Mouse (Mus musculus): ENCODE measurements around the gene Cdh4. TPM values are rescaled to one million over a fixed set of nuclear protein-coding genes. Genes with fewer than 3 reads are reported as not detected.

Cdh4 gene
- total and polyA plus RNA-seq, 2 experiments from 2014 or later = 0.51 to 2.1 TPM

- Histone ChIP-seq H3K4me1 (ENCODE audit: control insufficient read depth, insufficient read depth) (peaks cover 16% of the 10 kb centered on the region; the same call in 1 of the 2 replicates), H3K27me3 (ENCODE audit: control insufficient read depth, insufficient read depth, low read length) (no peaks in the 10 kb centered on the region), H3K36me3 (replicated peaks; ENCODE audit: control insufficient read depth, insufficient read depth, low read length) (no peaks in the 10 kb centered on the region), H3K4me2 (ENCODE audit: low read depth, low read length) (no peak overlapping the region), H3K9me3 (replicated peaks; ENCODE audit: control insufficient read depth, low read length) (no peaks in the 10 kb centered on the region), H3K4me3 (ENCODE audit: low read depth, low read length) (no peak overlapping the region), H3K9ac (replicated peaks; ENCODE audit: low read depth, low read length) (no peak overlapping the region), H3K27ac (ENCODE audit: low read depth) (no peak overlapping the region)
- DNase-seq (ENCODE audit: low spot score) = no peak
- 68% methylated on average over 1 of the region's 1 CpGs for WGBS
- TF ChIP-seq CTCF (IDR thresholded peaks at IDR 0.05; ENCODE audit: low read depth) (no peak), EP300 (IDR thresholded peaks at IDR 0.05; ENCODE audit: low read depth) (no peak)
- ATAC-seq (ENCODE audit: insufficient read depth, low read depth) = no peak
Observed at GRCm38 (mm10) chr2:179794354-179794753, 352.1 kb downstream of the Cdh4 start.

- ATAC-seq (ENCODE audit: insufficient read depth, low read depth) (no peak), DNase-seq (ENCODE audit: low spot score) (no peak)
- no peaks in the 10 kb centered on the region for H3K36me3 ChIP-seq (replicated peaks; ENCODE audit: control insufficient read depth, insufficient read depth, low read length)
- TF ChIP-seq CTCF (IDR thresholded peaks at IDR 0.05; ENCODE audit: low read depth) = no peak
- TF ChIP-seq EP300 (IDR thresholded peaks at IDR 0.05; ENCODE audit: low read depth) = no peak
- H3K27ac ChIP-seq (ENCODE audit: low read depth) = no peak overlapping the region
- H3K4me3 ChIP-seq (ENCODE audit: low read depth, low read length) = no peak overlapping the region
- H3K9ac ChIP-seq (replicated peaks; ENCODE audit: low read depth, low read length) = no peak overlapping the region
- no peaks in the 10 kb centered on the region for H3K27me3 ChIP-seq (ENCODE audit: control insufficient read depth, insufficient read depth, low read length)
- H3K4me2 ChIP-seq (ENCODE audit: low read depth, low read length) = no peak overlapping the region
- H3K9me3 ChIP-seq (replicated peaks; ENCODE audit: control insufficient read depth, low read length) = no peaks in the 10 kb centered on the region
- H3K4me1 ChIP-seq (ENCODE audit: control insufficient read depth, insufficient read depth) = peaks cover 16% of the 10 kb centered on the region; the same call in 1 of the 2 replicates
- 80% methylated on average over 12 of the region's 12 CpGs for WGBS
Observed at GRCm38 (mm10) chr2:179795452-179795851, 353.2 kb downstream of the Cdh4 start.

GRCm38 (mm10) chr2:179799906-179800532 lies 357.8 kb downstream of the Cdh4 start:
- DNase-seq (ENCODE audit: low spot score) (no peak), ATAC-seq (ENCODE audit: insufficient read depth, low read depth) (no peak)
- Histone ChIP-seq H3K9me3 (replicated peaks; ENCODE audit: control insufficient read depth, low read length) (no peaks in the 10 kb centered on the region), H3K4me3 (ENCODE audit: low read depth, low read length) (no peak overlapping the region), H3K4me1 (ENCODE audit: control insufficient read depth, insufficient read depth) (no peaks in the 10 kb centered on the region), H3K9ac (replicated peaks; ENCODE audit: low read depth, low read length) (no peak overlapping the region), H3K27ac (ENCODE audit: low read depth) (no peak overlapping the region), H3K4me2 (ENCODE audit: low read depth, low read length) (no peak overlapping the region; the same call in 1 of the 2 replicates), H3K27me3 (ENCODE audit: control insufficient read depth, insufficient read depth, low read length) (no peaks in the 10 kb centered on the region), H3K36me3 (replicated peaks; ENCODE audit: control insufficient read depth, insufficient read depth, low read length) (no peaks in the 10 kb centered on the region)
- no peak for TF ChIP-seq CTCF (IDR thresholded peaks at IDR 0.05; ENCODE audit: low read depth)
- WGBS = 60% methylated on average over 19 of the region's 19 CpGs

- Histone ChIP-seq H3K36me3 (replicated peaks; ENCODE audit: control insufficient read depth, insufficient read depth, low read length) (no peaks in the 10 kb centered on the region), H3K9me3 (replicated peaks; ENCODE audit: control insufficient read depth, low read length) (no peaks in the 10 kb centered on the region), H3K4me1 (ENCODE audit: control insufficient read depth, insufficient read depth) (no peaks in the 10 kb centered on the region), H3K27me3 (ENCODE audit: control insufficient read depth, insufficient read depth, low read length) (no peaks in the 10 kb centered on the region), H3K4me2 (ENCODE audit: low read depth, low read length) (no peak overlapping the region), H3K27ac (ENCODE audit: low read depth) (no peak overlapping the region), H3K4me3 (ENCODE audit: low read depth, low read length) (no peak overlapping the region), H3K9ac (replicated peaks; ENCODE audit: low read depth, low read length) (no peak overlapping the region)
- 52% methylated on average over 7 of the region's 7 CpGs for WGBS
- no peak for ATAC-seq (ENCODE audit: insufficient read depth, low read depth)
- no peak for DNase-seq (ENCODE audit: low spot score)
- TF ChIP-seq CTCF (IDR thresholded peaks at IDR 0.05; ENCODE audit: low read depth) (no peak), EP300 (IDR thresholded peaks at IDR 0.05; ENCODE audit: low read depth) (no peak)
Observed at GRCm38 (mm10) chr2:179801042-179801441, 358.8 kb downstream of the Cdh4 start.

GRCm38 (mm10) chr2:179802411-179802810 lies 360.2 kb downstream of the Cdh4 start:
- H3K27me3 ChIP-seq (ENCODE audit: control insufficient read depth, insufficient read depth, low read length) = no peaks in the 10 kb centered on the region
- DNase-seq (ENCODE audit: low spot score) (no peak), ATAC-seq (ENCODE audit: insufficient read depth, low read depth) (no peak)
- TF ChIP-seq EP300 (IDR thresholded peaks at IDR 0.05; ENCODE audit: low read depth) (no peak), CTCF (IDR thresholded peaks at IDR 0.05; ENCODE audit: low read depth) (no peak)
- H3K4me1 ChIP-seq (ENCODE audit: control insufficient read depth, insufficient read depth) = no peaks in the 10 kb centered on the region
- H3K9ac ChIP-seq (replicated peaks; ENCODE audit: low read depth, low read length) = no peak overlapping the region
- no peak overlapping the region for H3K4me3 ChIP-seq (ENCODE audit: low read depth, low read length)
- no peaks in the 10 kb centered on the region for H3K36me3 ChIP-seq (replicated peaks; ENCODE audit: control insufficient read depth, insufficient read depth, low read length)
- no peaks in the 10 kb centered on the region for H3K9me3 ChIP-seq (replicated peaks; ENCODE audit: control insufficient read depth, low read length)
- H3K4me2 ChIP-seq (ENCODE audit: low read depth, low read length) = no peak overlapping the region
- WGBS = 84% methylated on average over 1 of the region's 1 CpGs
- H3K27ac ChIP-seq (ENCODE audit: low read depth) = no peak overlapping the region

- H3K36me3 ChIP-seq (replicated peaks; ENCODE audit: control insufficient read depth, insufficient read depth, low read length) = no peaks in the 10 kb centered on the region
- no peak overlapping the region for H3K9ac ChIP-seq (replicated peaks; ENCODE audit: low read depth, low read length)
- no peaks in the 10 kb centered on the region for H3K27me3 ChIP-seq (ENCODE audit: control insufficient read depth, insufficient read depth, low read length)
- H3K4me1 ChIP-seq (ENCODE audit: control insufficient read depth, insufficient read depth) = peaks cover 7% of the 10 kb centered on the region; the same call in 1 of the 2 replicates
- WGBS = 78% methylated on average over 5 of the region's 5 CpGs
- H3K27ac ChIP-seq (ENCODE audit: low read depth) = no peak overlapping the region
- H3K4me3 ChIP-seq (ENCODE audit: low read depth, low read length) = no peak overlapping the region
- no peak overlapping the region for H3K4me2 ChIP-seq (ENCODE audit: low read depth, low read length)
- ATAC-seq (ENCODE audit: insufficient read depth, low read depth) (no peak), DNase-seq (ENCODE audit: low spot score) (no peak)
- H3K9me3 ChIP-seq (replicated peaks; ENCODE audit: control insufficient read depth, low read length) = no peaks in the 10 kb centered on the region
- TF ChIP-seq CTCF (IDR thresholded peaks at IDR 0.05; ENCODE audit: low read depth) = no peak
- no peak for TF ChIP-seq EP300 (IDR thresholded peaks at IDR 0.05; ENCODE audit: low read depth)
Observed at GRCm38 (mm10) chr2:179811086-179811485, 368.9 kb downstream of the Cdh4 start.

Data from heart, postnatal 0 days (tissue).